Mouse (Mus musculus): ENCODE measurements around the gene Tbc1d23. TPM values are rescaled to one million over a fixed set of nuclear protein-coding genes. Genes with fewer than 3 reads are reported as not detected.

Tbc1d23 gene
- polyA plus RNA-seq, 1 experiment from 2014 or later, result 4.9 TPM

DNA sequence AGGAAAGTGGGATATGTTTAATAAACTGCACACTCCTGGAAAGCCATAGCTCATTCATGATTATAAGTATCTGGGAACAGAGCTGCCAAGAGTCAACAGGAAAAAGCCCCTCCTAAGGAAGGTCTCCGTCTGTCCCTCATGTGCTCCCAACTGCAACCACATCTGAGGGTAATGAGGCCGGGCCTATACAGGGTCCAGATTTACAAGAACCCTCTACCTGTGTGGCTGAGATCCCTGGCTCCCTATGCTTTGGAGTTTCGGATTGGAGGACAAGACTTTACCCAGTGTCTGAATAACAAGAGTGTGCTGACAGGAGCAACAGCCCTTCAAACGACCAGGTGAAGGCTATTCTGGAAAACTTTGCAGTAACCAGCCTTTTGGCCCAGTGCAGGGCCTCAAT lies 73.6 kb downstream of the Tbc1d23 start:
- Histone ChIP-seq H3K9me3 (replicated peaks) (no peaks in the 10 kb centered on the region), H3K9ac (no peak overlapping the region), H3K4me3 (replicated peaks) (no peak overlapping the region), H3K27me3 (no peaks in the 10 kb centered on the region), H3K27ac (no peak overlapping the region), H3K4me1 (replicated peaks) (peaks cover 22% of the 10 kb centered on the region), H3K4me2 (no peak overlapping the region), H3K36me3 (peaks cover 60% of the 10 kb centered on the region)
- WGBS (ENCODE audit: insufficient replicate concordance), result 62% methylated on average over 4 of the region's 4 CpGs
- ATAC-seq (ENCODE audit: low read depth), result no peak
- DNase-seq, result no peak

GRCm38 (mm10) chr16:57157076-57157475 lies 74.2 kb downstream of the Tbc1d23 start:
- no peaks in the 10 kb centered on the region for H3K9me3 ChIP-seq (replicated peaks)
- no peak overlapping the region for H3K4me3 ChIP-seq (replicated peaks)
- no peak overlapping the region for H3K4me2 ChIP-seq
- no peak overlapping the region for H3K27ac ChIP-seq
- no peak overlapping the region for H3K9ac ChIP-seq
- no peak for ATAC-seq (ENCODE audit: low read depth)
- peaks cover 63% of the 10 kb centered on the region for H3K36me3 ChIP-seq
- WGBS (ENCODE audit: insufficient replicate concordance), result 80% methylated on average over 4 of the region's 4 CpGs
- H3K4me1 ChIP-seq (replicated peaks), result peaks cover 22% of the 10 kb centered on the region
- no peaks in the 10 kb centered on the region for H3K27me3 ChIP-seq
- no peak for DNase-seq

DNA sequence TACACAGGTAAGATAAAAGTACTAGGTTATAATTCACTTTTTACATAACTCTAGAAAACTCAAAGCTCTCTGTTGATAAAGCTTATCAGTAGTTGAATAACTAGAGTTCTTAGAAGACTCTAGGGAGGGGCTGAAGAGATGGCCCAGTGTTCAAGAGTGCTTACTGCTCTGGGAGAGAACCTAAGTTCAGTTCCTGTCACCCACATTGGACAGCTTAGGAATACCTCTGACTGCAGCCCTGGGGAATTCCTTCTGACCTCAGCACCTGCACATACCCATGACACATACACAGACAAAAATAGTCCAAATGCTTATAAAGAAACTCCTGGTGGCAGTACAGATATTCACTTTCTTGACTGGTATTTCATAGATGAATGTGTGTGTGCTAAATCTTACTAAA lies 75.4 kb downstream of the Tbc1d23 start:
- DNase-seq, result no peak
- Histone ChIP-seq H3K36me3 (peaks cover 62% of the 10 kb centered on the region), H3K4me2 (no peak overlapping the region), H3K9me3 (replicated peaks) (no peaks in the 10 kb centered on the region), H3K9ac (no peak overlapping the region), H3K4me3 (replicated peaks) (no peak overlapping the region), H3K4me1 (replicated peaks) (peaks cover 22% of the 10 kb centered on the region), H3K27ac (no peak overlapping the region), H3K27me3 (no peaks in the 10 kb centered on the region)
- peak; percentile 85 for ATAC-seq (ENCODE audit: low read depth)

- no peak for DNase-seq
- Histone ChIP-seq H3K27ac (no peak overlapping the region), H3K9ac (no peak overlapping the region), H3K36me3 (peaks cover 60% of the 10 kb centered on the region), H3K27me3 (no peaks in the 10 kb centered on the region), H3K9me3 (replicated peaks) (no peaks in the 10 kb centered on the region), H3K4me2 (no peak overlapping the region), H3K4me3 (replicated peaks) (no peak overlapping the region), H3K4me1 (replicated peaks) (peaks cover 10% of the 10 kb centered on the region)
- ATAC-seq (ENCODE audit: low read depth), result no peak
- 86% methylated on average over 4 of the region's 4 CpGs for WGBS (ENCODE audit: insufficient replicate concordance)
These were observed 79.9 kb downstream of the Tbc1d23 start for GRCm38 (mm10) chr16:57151437-57151836.

GRCm38 (mm10) chr16:57144741-57145140 lies 86.6 kb downstream of the Tbc1d23 start:
- H3K27me3 ChIP-seq, result no peaks in the 10 kb centered on the region
- peaks cover 55% of the 10 kb centered on the region for H3K36me3 ChIP-seq
- DNase-seq (no peak), ATAC-seq (ENCODE audit: low read depth) (no peak)
- no peak overlapping the region for H3K4me2 ChIP-seq
- WGBS (ENCODE audit: insufficient replicate concordance), result 84% methylated on average over 5 of the region's 5 CpGs
- H3K9me3 ChIP-seq (replicated peaks), result no peaks in the 10 kb centered on the region
- no peak overlapping the region for H3K27ac ChIP-seq
- H3K4me3 ChIP-seq (replicated peaks), result no peak overlapping the region
- H3K4me1 ChIP-seq (replicated peaks), result no peaks in the 10 kb centered on the region
- no peak overlapping the region for H3K9ac ChIP-seq

GRCm38 (mm10) chr16:57133611-57134010 lies 97.7 kb downstream of the Tbc1d23 start:
- H3K4me1 ChIP-seq (replicated peaks), result peaks cover 14% of the 10 kb centered on the region
- WGBS (ENCODE audit: insufficient replicate concordance), result 86% methylated on average over 6 of the region's 6 CpGs
- H3K36me3 ChIP-seq, result peaks cover 41% of the 10 kb centered on the region
- ATAC-seq (ENCODE audit: low read depth), result no peak
- no peaks in the 10 kb centered on the region for H3K27me3 ChIP-seq
- no peaks in the 10 kb centered on the region for H3K9me3 ChIP-seq (replicated peaks)
- H3K9ac ChIP-seq, result no peak overlapping the region
- H3K4me2 ChIP-seq, result no peak overlapping the region
- DNase-seq, result no peak
- no peak overlapping the region for H3K27ac ChIP-seq
- no peak overlapping the region for H3K4me3 ChIP-seq (replicated peaks)

GRCm38 (mm10) chr16:57132326-57132725 lies 99.0 kb downstream of the Tbc1d23 start:
- ATAC-seq (ENCODE audit: low read depth) (no peak), DNase-seq (no peak)
- Histone ChIP-seq H3K4me2 (no peak overlapping the region), H3K9me3 (replicated peaks) (no peaks in the 10 kb centered on the region), H3K4me1 (replicated peaks) (peaks cover 20% of the 10 kb centered on the region), H3K9ac (no peak overlapping the region), H3K27ac (no peak overlapping the region), H3K27me3 (no peaks in the 10 kb centered on the region), H3K4me3 (replicated peaks) (no peak overlapping the region), H3K36me3 (peaks cover 35% of the 10 kb centered on the region)
- 33% methylated on average over 1 of the region's 1 CpGs for WGBS (ENCODE audit: insufficient replicate concordance)

DNA sequence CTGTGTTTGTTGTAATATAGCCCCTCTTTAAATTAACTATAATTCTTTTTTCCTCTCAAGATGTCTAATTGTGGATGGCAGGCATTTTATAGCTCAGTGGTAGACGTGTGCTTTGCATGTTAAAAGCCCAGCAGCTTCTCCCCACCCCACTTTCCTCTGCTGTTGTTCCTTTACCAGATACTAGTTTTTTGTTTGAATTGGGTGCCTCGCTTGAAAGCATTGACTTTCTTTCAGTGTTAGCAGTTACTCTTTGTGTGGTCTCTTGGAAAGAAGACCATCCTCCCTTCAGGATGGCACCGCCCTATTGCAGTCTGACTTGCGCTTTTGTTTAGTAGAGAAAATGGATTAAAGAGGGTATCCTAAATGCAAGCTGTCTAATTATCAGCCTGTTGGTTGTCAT lies 99.8 kb downstream of the Tbc1d23 start:
- H3K27ac ChIP-seq, result no peak overlapping the region
- 79% methylated on average over 4 of the region's 4 CpGs for WGBS (ENCODE audit: insufficient replicate concordance)
- peaks cover 22% of the 10 kb centered on the region for H3K4me1 ChIP-seq (replicated peaks)
- no peak overlapping the region for H3K4me3 ChIP-seq (replicated peaks)
- no peak overlapping the region for H3K4me2 ChIP-seq
- H3K9me3 ChIP-seq (replicated peaks), result no peaks in the 10 kb centered on the region
- no peak overlapping the region for H3K9ac ChIP-seq
- H3K27me3 ChIP-seq, result no peaks in the 10 kb centered on the region
- H3K36me3 ChIP-seq, result peaks cover 28% of the 10 kb centered on the region
- ATAC-seq (ENCODE audit: low read depth) (no peak), DNase-seq (no peak)

GRCm38 (mm10) chr16:57130752-57131400 lies 100.4 kb downstream of the Tbc1d23 start:
- no peaks in the 10 kb centered on the region for H3K27me3 ChIP-seq
- WGBS (ENCODE audit: insufficient replicate concordance), result 75% methylated on average over 3 of the region's 3 CpGs
- ATAC-seq (ENCODE audit: low read depth) (no peak), DNase-seq (no peak)
- peaks cover 21% of the 10 kb centered on the region for H3K36me3 ChIP-seq
- no peak overlapping the region for H3K4me2 ChIP-seq
- H3K4me1 ChIP-seq (replicated peaks), result peaks cover 26% of the 10 kb centered on the region
- no peak overlapping the region for H3K27ac ChIP-seq
- H3K9ac ChIP-seq, result no peak overlapping the region
- H3K4me3 ChIP-seq (replicated peaks), result no peak overlapping the region
- no peaks in the 10 kb centered on the region for H3K9me3 ChIP-seq (replicated peaks)

DNA sequence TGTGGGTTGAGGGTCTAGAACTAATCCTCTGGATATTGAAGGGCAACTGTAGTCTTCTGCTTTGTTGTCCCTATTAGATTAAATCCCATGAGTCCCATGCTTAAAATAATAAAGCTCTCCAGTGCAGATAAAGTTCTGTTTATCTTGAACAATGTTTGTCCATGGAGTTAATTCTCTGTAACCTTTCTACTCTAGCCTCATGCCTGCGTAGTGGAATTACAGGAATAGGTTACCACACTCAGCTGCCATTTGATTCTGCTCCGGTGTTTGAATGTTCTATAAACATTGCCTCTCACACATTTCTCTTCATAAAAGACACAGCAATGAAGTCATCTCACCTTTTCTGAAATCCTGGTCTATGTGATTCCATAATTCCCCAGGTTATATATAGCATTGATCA lies 103.5 kb downstream of the Tbc1d23 start:
- H3K27ac ChIP-seq, result peak overlapping the region; percentile 37; the same call in 1 of the 2 replicates

DNA sequence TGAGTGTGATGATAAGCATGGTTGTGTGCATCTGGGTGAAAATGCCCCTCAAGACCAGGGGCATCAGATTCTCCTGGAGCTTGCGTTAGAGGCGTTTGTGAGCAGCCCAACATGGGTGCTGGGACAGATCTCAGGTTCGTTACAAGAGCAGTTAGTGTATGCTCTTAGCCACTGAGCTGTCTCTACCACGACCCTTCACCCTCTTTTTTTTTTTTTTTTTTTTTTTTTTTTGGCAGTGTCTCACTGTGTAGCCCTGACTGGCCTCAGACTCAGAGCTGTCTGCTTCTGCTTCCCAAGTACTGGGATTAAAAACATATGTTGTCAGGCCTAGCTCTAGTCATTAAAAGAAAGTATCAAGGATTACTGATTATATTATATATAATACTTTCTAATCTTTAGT lies 105.0 kb downstream of the Tbc1d23 start:
- Histone ChIP-seq H3K9ac (no peak overlapping the region), H3K27me3 (no peaks in the 10 kb centered on the region), H3K4me2 (no peak overlapping the region), H3K4me3 (replicated peaks) (no peak overlapping the region), H3K4me1 (replicated peaks) (peaks cover 49% of the 10 kb centered on the region), H3K9me3 (replicated peaks) (no peaks in the 10 kb centered on the region), H3K36me3 (no peaks in the 10 kb centered on the region), H3K27ac (no peak overlapping the region)
- WGBS (ENCODE audit: insufficient replicate concordance), result 55% methylated on average over 4 of the region's 4 CpGs
- no peak for DNase-seq
- ATAC-seq (ENCODE audit: low read depth), result no peak

More for the DNA sequence above, 103.5 kb downstream of the Tbc1d23 start:
- Histone ChIP-seq H3K27me3 (no peaks in the 10 kb centered on the region), H3K36me3 (no peaks in the 10 kb centered on the region; the same call in 1 of the 2 replicates), H3K4me2 (peak overlapping the region; percentile 4; the same call in 1 of the 2 replicates), H3K4me1 (replicated peaks) (peaks cover 44% of the 10 kb centered on the region), H3K9ac (no peak overlapping the region), H3K4me3 (replicated peaks) (no peak overlapping the region), H3K9me3 (replicated peaks) (no peaks in the 10 kb centered on the region)
- WGBS (ENCODE audit: insufficient replicate concordance), result 78% methylated on average over 2 of the region's 2 CpGs
- ATAC-seq (ENCODE audit: low read depth), result no peak
- DNase-seq, result no peak

Data from liver, embryonic 13.5 days (tissue).